28 mouse cellular contexts compared by ENCODE assay signal in genomic region chr15:67495001-67495658, GRCm38 (mm10).
DNase-seq lines count a peak whose midpoint lies in the region; ATAC-seq and TF ChIP-seq lines count a peak whose summit lies in the region.
"Had no signal": no experiment of that assay in that cellular context is flagged by ENCODE, and none has a peak within 500 bp of the region (broad histone marks: within the 10 kb centered on the region; RNA-seq: fewer than 3 reads in every experiment).

No protein-coding gene starts in this region.

- no peaks in the 10 kb centered on the region for H3K27me3 ChIP-seq in forebrain, embryonic 13.5 days
- no peaks in the 10 kb centered on the region for H3K27me3 ChIP-seq in forebrain, embryonic 11.5 days (ENCODE audit: control insufficient read depth, insufficient read depth, low read length)
- no peaks in the 10 kb centered on the region for H3K27me3 ChIP-seq in midbrain, embryonic 11.5 days (ENCODE audit: control insufficient read depth, insufficient read depth, low read length)
- no peaks in the 10 kb centered on the region for H3K27me3 ChIP-seq in midbrain, embryonic 15.5 days (replicated peaks)
- H3K27me3 ChIP-seq in midbrain, embryonic 14.5 days (ENCODE audit: control insufficient read depth, insufficient read depth, low read length): no peaks in the 10 kb centered on the region
- no peaks in the 10 kb centered on the region for H3K27me3 ChIP-seq in liver, embryonic 11.5 days (replicated peaks; ENCODE audit: control insufficient read depth, insufficient read depth, low read length)
- H3K27me3 ChIP-seq: hindbrain, embryonic 13.5 days; kidney, embryonic 15.5 days; limb, embryonic 12.5 days; lung, embryonic 15.5 days had no signal

- peak; percentile 38; the same call in 1 of the 2 replicates for ATAC-seq in forebrain, embryonic 13.5 days
- no peak for ATAC-seq in forebrain, embryonic 11.5 days (replicated peaks; ENCODE audit: low FRiP score)
- peak; percentile 75 for ATAC-seq in midbrain, embryonic 11.5 days (ENCODE audit: low FRiP score)
- no peak; the same call in 1 of the 2 replicates for ATAC-seq in midbrain, embryonic 15.5 days (replicated peaks)
- peak; percentile 17; the same call in 1 of the 2 replicates for ATAC-seq in midbrain, embryonic 14.5 days (ENCODE audit: low FRiP score, low TSS enrichment)
- ATAC-seq in liver, embryonic 11.5 days (replicated peaks; ENCODE audit: low FRiP score): no peak
- ATAC-seq: inflammation-experienced regulatory T-cells, adult 6 months had no signal

- H3K4me1 ChIP-seq in forebrain, embryonic 13.5 days: no peaks in the 10 kb centered on the region
- H3K4me1 ChIP-seq in forebrain, embryonic 11.5 days (replicated peaks; ENCODE audit: control insufficient read depth, insufficient read depth, low read length): no peaks in the 10 kb centered on the region
- H3K4me1 ChIP-seq in midbrain, embryonic 11.5 days (ENCODE audit: control insufficient read depth, insufficient read depth, low read length): no peaks in the 10 kb centered on the region
- H3K4me1 ChIP-seq in midbrain, embryonic 15.5 days: 0 out of 2 replicates have a peak, but pooled peaks cover 2% of the 10 kb centered on the region
- H3K4me1 ChIP-seq in midbrain, embryonic 14.5 days (ENCODE audit: control insufficient read depth, insufficient read depth, low read length): no peaks in the 10 kb centered on the region
- H3K4me1 ChIP-seq in liver, embryonic 11.5 days (replicated peaks; ENCODE audit: control insufficient read depth, insufficient read depth, low read length): no peaks in the 10 kb centered on the region
- H3K4me1 ChIP-seq: hindbrain, embryonic 13.5 days; kidney, embryonic 15.5 days; limb, embryonic 12.5 days; lung, embryonic 15.5 days had no signal

- no peak overlapping the region for H3K27ac ChIP-seq in forebrain, embryonic 13.5 days
- no peak overlapping the region for H3K27ac ChIP-seq in forebrain, embryonic 11.5 days (ENCODE audit: low read depth, low read length)
- H3K27ac ChIP-seq in midbrain, embryonic 11.5 days (ENCODE audit: low read depth, low read length): no peak overlapping the region
- H3K27ac ChIP-seq in midbrain, embryonic 15.5 days: no peak overlapping the region
- no peak overlapping the region for H3K27ac ChIP-seq in midbrain, embryonic 14.5 days (replicated peaks; ENCODE audit: low read depth, low read length)
- H3K27ac ChIP-seq in liver, embryonic 11.5 days (ENCODE audit: low read depth, low read length): no peak overlapping the region
- H3K27ac ChIP-seq: gastrocnemius, adult 2 months; hindbrain, embryonic 13.5 days; kidney, embryonic 15.5 days; left cerebral cortex, adult 2 months; limb, embryonic 12.5 days; lung, embryonic 15.5 days had no signal

- TF ChIP-seq POLR2A in brain, embryonic 14.5 days (IDR thresholded peaks at IDR 0.05; ENCODE audit: borderline replicate concordance, extremely low read depth, insufficient read depth, insufficient read length, poor library complexity, severe bottlenecking): no peak

- TF ChIP-seq CTCF in brain, embryonic 14.5 days (IDR thresholded peaks at IDR 0.05; ENCODE audit: borderline replicate concordance, extremely low read depth, insufficient read depth, insufficient read length): no peak

- no peaks in the 10 kb centered on the region for H3K36me3 ChIP-seq in forebrain, embryonic 13.5 days (ENCODE audit: poor library complexity, severe bottlenecking)
- H3K36me3 ChIP-seq in forebrain, embryonic 11.5 days (ENCODE audit: control insufficient read depth, insufficient read depth, low read length): no peaks in the 10 kb centered on the region
- H3K36me3 ChIP-seq in midbrain, embryonic 11.5 days (ENCODE audit: control insufficient read depth, insufficient read depth, low read length): no peaks in the 10 kb centered on the region
- H3K36me3 ChIP-seq in midbrain, embryonic 15.5 days (replicated peaks): no peaks in the 10 kb centered on the region
- no peaks in the 10 kb centered on the region for H3K36me3 ChIP-seq in midbrain, embryonic 14.5 days (ENCODE audit: control insufficient read depth, insufficient read depth, low read length)
- H3K36me3 ChIP-seq in liver, embryonic 11.5 days (ENCODE audit: control insufficient read depth, insufficient read depth, low read length): no peaks in the 10 kb centered on the region
- H3K36me3 ChIP-seq: G1E; hindbrain, embryonic 13.5 days; kidney, embryonic 15.5 days; limb, embryonic 12.5 days; lung, embryonic 15.5 days had no signal

- H3K4me3 ChIP-seq in forebrain, embryonic 13.5 days: no peak overlapping the region
- H3K4me3 ChIP-seq in forebrain, embryonic 11.5 days (ENCODE audit: low read depth, low read length): no peak overlapping the region
- H3K4me3 ChIP-seq in midbrain, embryonic 11.5 days (ENCODE audit: low read depth, low read length): no peak overlapping the region
- H3K4me3 ChIP-seq in midbrain, embryonic 15.5 days: no peak overlapping the region
- H3K4me3 ChIP-seq in midbrain, embryonic 14.5 days (replicated peaks; ENCODE audit: low read depth, low read length): no peak overlapping the region
- H3K4me3 ChIP-seq in liver, embryonic 11.5 days (ENCODE audit: low read depth, low read length): no peak overlapping the region
- H3K4me3 ChIP-seq: erythroblast, embryonic 14.5 days; gastrocnemius, adult 2 months; hindbrain, embryonic 13.5 days; kidney, embryonic 15.5 days; left cerebral cortex, adult 2 months; limb, embryonic 12.5 days; lung, embryonic 15.5 days had no signal

- H3K9me3 ChIP-seq in forebrain, embryonic 13.5 days (replicated peaks): no peaks in the 10 kb centered on the region
- H3K9me3 ChIP-seq in forebrain, embryonic 11.5 days (ENCODE audit: control insufficient read depth, low read length): no peaks in the 10 kb centered on the region
- no peaks in the 10 kb centered on the region for H3K9me3 ChIP-seq in midbrain, embryonic 11.5 days (ENCODE audit: control insufficient read depth, low read length)
- no peaks in the 10 kb centered on the region for H3K9me3 ChIP-seq in midbrain, embryonic 15.5 days
- no peaks in the 10 kb centered on the region for H3K9me3 ChIP-seq in midbrain, embryonic 14.5 days (ENCODE audit: control insufficient read depth, low read length)
- H3K9me3 ChIP-seq in liver, embryonic 11.5 days (ENCODE audit: control insufficient read depth, low read length): no peaks in the 10 kb centered on the region
- H3K9me3 ChIP-seq: G1E; hindbrain, embryonic 13.5 days; kidney, embryonic 15.5 days; limb, embryonic 12.5 days; lung, embryonic 15.5 days had no signal

- no peak overlapping the region for H3K4me2 ChIP-seq in forebrain, embryonic 13.5 days
- H3K4me2 ChIP-seq in forebrain, embryonic 11.5 days (ENCODE audit: low read depth, low read length, severe bottlenecking): no peak overlapping the region
- no peak overlapping the region for H3K4me2 ChIP-seq in midbrain, embryonic 11.5 days
- no peak overlapping the region for H3K4me2 ChIP-seq in midbrain, embryonic 15.5 days
- no peak overlapping the region for H3K4me2 ChIP-seq in midbrain, embryonic 14.5 days (ENCODE audit: low read length)
- no peak overlapping the region for H3K4me2 ChIP-seq in liver, embryonic 11.5 days
- H3K4me2 ChIP-seq: heart, embryonic 11.5 days; hindbrain, embryonic 13.5 days; kidney, embryonic 15.5 days; limb, embryonic 12.5 days; lung, embryonic 15.5 days had no signal

- WGBS in forebrain, embryonic 13.5 days: 84% methylated on average over 7 of the region's 7 CpGs
- WGBS in forebrain, embryonic 11.5 days: 86% methylated on average over 7 of the region's 7 CpGs
- WGBS in midbrain, embryonic 11.5 days: 70% methylated on average over 7 of the region's 7 CpGs
- 37% methylated on average over 7 of the region's 7 CpGs for WGBS in midbrain, embryonic 15.5 days
- WGBS in midbrain, embryonic 14.5 days: 27% methylated on average over 7 of the region's 7 CpGs
- 84% methylated on average over 7 of the region's 7 CpGs for WGBS in liver, embryonic 11.5 days

- no peak overlapping the region for H3K9ac ChIP-seq in forebrain, embryonic 13.5 days
- no peak overlapping the region for H3K9ac ChIP-seq in forebrain, embryonic 11.5 days (ENCODE audit: low read length)
- no peak overlapping the region for H3K9ac ChIP-seq in midbrain, embryonic 11.5 days (ENCODE audit: low read length)
- no peak overlapping the region for H3K9ac ChIP-seq in midbrain, embryonic 15.5 days
- H3K9ac ChIP-seq in midbrain, embryonic 14.5 days (replicated peaks; ENCODE audit: low read length): no peak overlapping the region
- no peak overlapping the region for H3K9ac ChIP-seq in liver, embryonic 11.5 days (ENCODE audit: low read depth, low read length)
- H3K9ac ChIP-seq: hindbrain, embryonic 13.5 days; kidney, embryonic 15.5 days; limb, embryonic 12.5 days; lung, embryonic 15.5 days had no signal

- DNase-seq in forebrain, embryonic 11.5 days (ENCODE audit: low spot score): no peak
- DNase-seq in midbrain, embryonic 11.5 days (ENCODE audit: low spot score, missing footprints): no peak
- peak; percentile 51 for DNase-seq in brain, embryonic 14.5 days (ENCODE audit: low read depth)
- peak; percentile 51 for DNase-seq in midbrain, embryonic 14.5 days
- DNase-seq in liver, embryonic 11.5 days (ENCODE audit: low spot score): no peak
- no peak for DNase-seq in cerebellum, postnatal 4 days (ENCODE audit: low spot score in 2 of 2)
- DNase-seq: adrenal gland, adult 8-10 months; cerebellum, adult 11-12 months; cerebellum, adult 9-11 months; gastrocnemius, adult 2 months; gastrocnemius, postnatal 36 days; heart, adult 18-20 months; heart, postnatal 4 days; kidney, adult 11 months; kidney, postnatal 25 days; lung, postnatal 4 days; right cerebral cortex, postnatal 14 days had no signal

Comparison
In these comparisons a context has a peak if more than half of its experiments do, and no peak if none do; other contexts are left out.
1. ATAC-seq: peak in forebrain, embryonic 13.5 days (single experiment), midbrain, embryonic 11.5 days (single experiment) and midbrain, embryonic 14.5 days (single experiment); none in forebrain, embryonic 11.5 days (single experiment), midbrain, embryonic 15.5 days (single experiment) and liver, embryonic 11.5 days (single experiment).
2. DNase-seq: peak in brain, embryonic 14.5 days (single experiment) and midbrain, embryonic 14.5 days (single experiment); none in forebrain, embryonic 11.5 days (single experiment), midbrain, embryonic 11.5 days (single experiment), liver, embryonic 11.5 days (single experiment) and cerebellum, postnatal 4 days (0 of 2).